Mouse (Mus musculus): ENCODE measurements around the gene Fam241a.
A peak's percentile ranks its signal among the peaks of the same experiment; 100 is the strongest.

- TF ChIP-seq CTCF (IDR thresholded peaks at IDR 0.05; ENCODE audit: insufficient read depth, low read depth, low read length) (peak; percentile 20; the same call in 1 of the 2 replicates), POLR2A (IDR thresholded peaks at IDR 0.05; ENCODE audit: insufficient read depth, low read depth, low read length) (peak; percentile 97)
Measured at GRCm38 (mm10) chr3:127837154-127837865, 58.8 kb downstream of the Fam241a start, which contains the start of gene Ap1ar.

Measured in olfactory bulb, adult 2 months (tissue).